Mouse (Mus musculus) heart, adult 2 months (tissue): Measurements from ENCODE around the gene Tmem25. TPM values are rescaled to one million over a fixed set of nuclear protein-coding genes. Genes with fewer than 3 reads are reported as not detected.

ENCODE experiments used
- DNase-seq, 2 experiments: peaks; one replicate each; pipeline ENCODE4 v3.0.0; 2021
- H3K27ac ChIP-seq: fragments of 200-600 bp; 2 replicates; pipeline ENCODE4 v1.8.1; 2022
- H3K27me3 ChIP-seq: fragments of 200-500 bp; 2 replicates; pipeline ENCODE4 v1.6.1; 2012; ENCODE audit warnings: mild to moderate bottlenecking, low read length, inconsistent platforms, mixed read lengths; ENCODE audit not compliant: control insufficient read depth, insufficient read depth
- H3K36me3 ChIP-seq: fragments of 200-500 bp; 2 replicates; pipeline ENCODE4 v1.6.1; 2012; ENCODE audit warnings: low read length, inconsistent platforms; ENCODE audit not compliant: control insufficient read depth, insufficient read depth
- H3K4me1 ChIP-seq: fragments of 200-500 bp; 2 replicates; pipeline ENCODE4 v1.6.1; 2011; ENCODE audit warnings: low read length; ENCODE audit not compliant: control insufficient read depth, insufficient read depth
- H3K4me3 ChIP-seq: fragments of 200-600 bp; 2 replicates; pipeline ENCODE4 v1.8.1; 2022
- H3K79me2 ChIP-seq: fragments of 200-500 bp; replicated peaks from 2 replicates; pipeline ENCODE4 v1.6.1; 2012; ENCODE audit warnings: mild to moderate bottlenecking, inconsistent platforms, low read length, moderate library complexity, mixed read lengths; ENCODE audit not compliant: control insufficient read depth, insufficient read depth
- H3K9ac ChIP-seq: fragments of 200-500 bp; 2 replicates; pipeline ENCODE4 v1.6.1; 2012; ENCODE audit warnings: low read depth, mild to moderate bottlenecking, control low read depth, inconsistent platforms, low read length, mixed read lengths
- CTCF ChIP-seq: fragments of 200-600 bp; IDR thresholded peaks from 2 replicates; pipeline ENCODE4 v1.8.1; 2022; ENCODE audit warnings: antibody characterized with exemption, mild to moderate bottlenecking, moderate library complexity
- EP300 ChIP-seq: fragments of 200-500 bp; IDR thresholded peaks from 2 replicates; pipeline ENCODE4 v1.6.1; 2011; ENCODE audit warnings: low read depth, low read length, control low read depth; ENCODE audit not compliant: insufficient read depth
- POLR2A ChIP-seq: fragments of 200-500 bp; IDR thresholded peaks from 2 replicates; pipeline ENCODE4 v1.6.1; 2011; ENCODE audit warnings: mild to moderate bottlenecking, low read depth, low read length, control low read depth; ENCODE audit not compliant: insufficient read depth
- WGBS: fragments of 180-500 bp; shearing (Covaris S2); methylation state at CpG from one replicate; pipeline ENCODE4 v1.1.7; 2018; 5-methylcytosine and 5-hydroxymethylcytosine counted together
- intact Hi-C: fragments of 180-260 bp; cut with DNase I; formaldehyde crosslinking; loops from one replicate; pipeline ENCODE4 v1.15.1; 2025
- long read RNA-seq: library from polyadenylated mRNA; stranded (forward); transcript quantifications from one replicate; pipeline ENCODE4 v2.0.0, GENCODE M21; 2021
- polyA plus RNA-seq: library from polyadenylated mRNA; depleted of rRNA; stranded (reverse); fragments of >200 nt; gene quantifications from 2 replicates; pipeline ENCODE4 v1.2.3, GENCODE M21; 2012; rRNA removed
- total RNA-seq, 2 experiments: library from RNA; stranded (reverse); gene quantifications; 2 replicates each; pipeline ENCODE4 v1.2.3; 2021

Gene Tmem25
- 10 to 100 TPM; 10.6 to 10.9 TPM for total RNA-seq
- polyA plus RNA-seq: 22.5 and 27.2 TPM in 2 replicates
- long read RNA-seq, transcript Tmem25-201 (9 exons, 2,448 nt): major isoform, 8 of 25 reads
- long read RNA-seq, partial matches to known transcripts: 6 of 25 reads
- long read RNA-seq, other reads (novel, unspliced or antisense): 11 of 25 reads

GRCm38 (mm10) chr9:44799102-44799957, at the start of gene Tmem25:
Tmem25 (minus strand) TSS chr9:44799307.
- peak within 1 kb of the TSS; percentile 77 for H3K27ac ChIP-seq
- peak within 1 kb of the TSS; percentile 78 for H3K9ac ChIP-seq
- TF ChIP-seq EP300: no peak
- peak; percentile 62 for TF ChIP-seq POLR2A
- intact Hi-C loops: no loop called here
- H3K79me2 ChIP-seq: no peaks in the 10 kb centered on the region
- peak; percentile 86 to 89 for DNase-seq
- WGBS: under 1% methylated on average over 75 of the region's 75 CpGs
- H3K36me3 ChIP-seq: no peaks in the 10 kb centered on the region
- H3K4me1 ChIP-seq: no peaks in the 10 kb centered on the region
- H3K27me3 ChIP-seq: no peaks in the 10 kb centered on the region
- peak within 1 kb of the TSS; percentile 58 for H3K4me3 ChIP-seq

DNA sequence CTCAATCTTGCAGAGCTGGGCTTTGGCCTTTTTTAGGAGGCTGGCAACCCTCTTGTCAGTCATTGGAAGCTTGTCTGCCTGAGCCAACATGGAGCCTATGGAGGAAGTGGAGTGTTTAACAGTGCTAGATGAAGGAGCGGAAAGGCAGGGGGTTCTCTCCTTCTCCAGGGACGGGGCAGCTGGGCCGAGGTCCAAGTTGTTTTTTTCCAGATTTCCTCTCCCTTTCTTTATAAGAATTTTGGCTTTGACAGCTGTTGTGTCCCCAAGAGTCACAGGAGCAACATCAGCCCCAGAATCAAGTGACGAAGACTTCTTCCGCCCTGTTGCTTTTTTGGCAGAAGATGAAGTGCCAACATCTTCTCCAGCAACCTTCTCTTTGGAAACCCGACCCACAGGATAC, 48.3 kb upstream of the Tmem25 start:
- Histone ChIP-seq H3K79me2 (peaks cover 2% of the 10 kb centered on the region; the same call in 1 of the 2 replicates), H3K36me3 (peaks cover 13% of the 10 kb centered on the region), H3K27me3 (no peaks in the 10 kb centered on the region), H3K4me3 (no peak overlapping the region), H3K4me1 (no peaks in the 10 kb centered on the region), H3K27ac (no peak overlapping the region), H3K9ac (no peak overlapping the region)
- peak in 1 of 2 experiments; percentile 20 for DNase-seq
- TF ChIP-seq POLR2A (no peak), CTCF (no peak), EP300 (no peak)
- intact Hi-C loops: loop anchor here (2.0 kb wide), 1 partner anchor 33 kb away; the partner anchor contains the start of gene Kmt2a
- 53% methylated on average over 6 of the region's 6 CpGs for WGBS

- Histone ChIP-seq H3K36me3 (no peaks in the 10 kb centered on the region; the same call in 1 of the 2 replicates), H3K27ac (no peak overlapping the region), H3K27me3 (no peaks in the 10 kb centered on the region), H3K4me1 (no peaks in the 10 kb centered on the region), H3K79me2 (no peaks in the 10 kb centered on the region), H3K9ac (no peak overlapping the region), H3K4me3 (no peak overlapping the region)
- TF ChIP-seq EP300 (no peak), POLR2A (no peak), CTCF (peak; percentile 86)
- intact Hi-C loops: loop anchor here (2.0 kb wide), 1 partner anchor 126 kb away; no protein-coding TSS in a partner anchor
- no peak for DNase-seq
- 78% methylated on average over 10 of the region's 10 CpGs for WGBS
These were observed 42.1 kb upstream of the Tmem25 start for GRCm38 (mm10) chr9:44841241-44841640.

GRCm38 (mm10) chr9:44836439-44836838, 37.3 kb upstream of the Tmem25 start:
- 28% methylated on average over 7 of the region's 7 CpGs for WGBS
- Histone ChIP-seq H3K79me2 (no peaks in the 10 kb centered on the region), H3K4me1 (no peaks in the 10 kb centered on the region), H3K9ac (no peak overlapping the region), H3K4me3 (no peak overlapping the region), H3K27me3 (no peaks in the 10 kb centered on the region), H3K36me3 (no peaks in the 10 kb centered on the region; the same call in 1 of the 2 replicates), H3K27ac (no peak overlapping the region)
- peak; percentile 65 to 81 for DNase-seq
- TF ChIP-seq POLR2A (no peak), CTCF (peak; percentile 94), EP300 (0 out of 2 replicates have a peak, but pooled peaks have one; percentile 29)
- intact Hi-C loops: loop anchor here (2.0 kb wide), 2 partner anchors 44 to 80 kb away; partner anchors contain the start of gene Kmt2a

- WGBS: 57% methylated on average over 4 of the region's 4 CpGs
- peaks cover 5% of the 10 kb centered on the region for H3K36me3 ChIP-seq
- DNase-seq: no peak
- no peak for TF ChIP-seq EP300
- no peak for TF ChIP-seq POLR2A
- no peak for TF ChIP-seq CTCF
- no peaks in the 10 kb centered on the region for H3K27me3 ChIP-seq
- no peaks in the 10 kb centered on the region for H3K79me2 ChIP-seq
- no peak overlapping the region for H3K9ac ChIP-seq
- H3K4me1 ChIP-seq: no peaks in the 10 kb centered on the region
- no peak overlapping the region for H3K27ac ChIP-seq
- intact Hi-C loops: no loop called here
- H3K4me3 ChIP-seq: no peak overlapping the region
These were observed 33.2 kb upstream of the Tmem25 start for GRCm38 (mm10) chr9:44832356-44832755.
